Mouse (Mus musculus) urinary bladder, postnatal 25 days (tissue): ENCODE results near the gene Vmn2r115.
"Not testable (repeated sequence)": the region's sequence is repeated elsewhere in the genome, so short reads cannot be mapped to it uniquely, and the experiment has no call there.

Experiments used
- DNase-seq: peaks from one replicate; pipeline ENCODE4 v3.0.0; 2022; ENCODE audit warnings: low spot score

Gene Vmn2r115

GRCm38 (mm10) chr17:23343441-23343840, at the start of gene Vmn2r115:
TSS of gene Vmn2r115 (plus strand) at chr17:23343741.
- not testable (repeated sequence) for DNase-seq

DNA sequence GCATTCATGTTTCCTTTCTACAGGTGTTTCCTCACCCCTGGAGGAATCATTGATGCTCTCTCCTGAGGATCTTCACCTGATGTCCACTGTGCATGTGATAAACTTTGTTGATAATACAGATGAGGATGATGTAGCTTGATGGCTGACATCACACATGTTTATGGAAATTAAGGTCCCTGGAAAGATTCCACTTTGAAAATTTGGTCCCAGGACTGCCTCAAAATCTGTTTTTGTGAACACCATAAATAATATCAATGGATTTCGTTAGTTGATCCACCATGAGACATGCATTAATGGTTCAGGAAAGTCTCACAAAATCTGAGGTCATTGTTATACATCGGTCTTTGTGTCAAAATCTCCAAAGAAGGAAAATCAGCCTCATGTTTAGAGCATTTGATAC, 31.1 kb upstream of the Vmn2r115 start, which contains the start of gene Vmn2r114:
Gene Vmn2r114 (minus strand): TSS at position 101 of the 400 bp plus-strand sequence.
- DNase-seq: not testable (repeated sequence)

DNA sequence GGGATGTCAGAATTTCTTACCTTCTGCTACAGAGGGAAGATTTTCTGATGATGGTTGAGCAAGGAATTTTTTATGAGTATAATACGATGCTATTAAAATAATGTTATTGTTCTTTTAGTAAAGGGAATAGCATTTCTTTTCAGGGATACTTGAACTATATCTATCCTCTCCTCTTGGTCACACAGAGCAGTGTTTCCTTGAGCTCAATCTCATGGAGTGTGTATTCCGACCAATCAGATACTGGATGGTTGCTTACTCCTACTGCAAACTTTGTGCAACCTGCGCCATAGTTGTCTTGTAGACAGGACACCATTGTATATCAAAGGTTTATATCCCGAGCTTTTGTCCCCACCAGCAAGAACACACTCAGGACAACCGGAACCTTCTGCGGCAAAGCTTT, 12.9 kb upstream of the Vmn2r115 start:
- DNase-seq: no peak

- no peak for DNase-seq
Measured at GRCm38 (mm10) chr17:23351644-23352043, 8.1 kb downstream of the Vmn2r115 start.

GRCm38 (mm10) chr17:23384304-23384703, 40.8 kb downstream of the Vmn2r115 start, which contains the start of gene Vmn2r116:
TSS of gene Vmn2r116 (plus strand) at chr17:23384604.
- not testable (repeated sequence) for DNase-seq
